ENCODE assay signal across 8 mouse cellular contexts in the genomic region with DNA sequence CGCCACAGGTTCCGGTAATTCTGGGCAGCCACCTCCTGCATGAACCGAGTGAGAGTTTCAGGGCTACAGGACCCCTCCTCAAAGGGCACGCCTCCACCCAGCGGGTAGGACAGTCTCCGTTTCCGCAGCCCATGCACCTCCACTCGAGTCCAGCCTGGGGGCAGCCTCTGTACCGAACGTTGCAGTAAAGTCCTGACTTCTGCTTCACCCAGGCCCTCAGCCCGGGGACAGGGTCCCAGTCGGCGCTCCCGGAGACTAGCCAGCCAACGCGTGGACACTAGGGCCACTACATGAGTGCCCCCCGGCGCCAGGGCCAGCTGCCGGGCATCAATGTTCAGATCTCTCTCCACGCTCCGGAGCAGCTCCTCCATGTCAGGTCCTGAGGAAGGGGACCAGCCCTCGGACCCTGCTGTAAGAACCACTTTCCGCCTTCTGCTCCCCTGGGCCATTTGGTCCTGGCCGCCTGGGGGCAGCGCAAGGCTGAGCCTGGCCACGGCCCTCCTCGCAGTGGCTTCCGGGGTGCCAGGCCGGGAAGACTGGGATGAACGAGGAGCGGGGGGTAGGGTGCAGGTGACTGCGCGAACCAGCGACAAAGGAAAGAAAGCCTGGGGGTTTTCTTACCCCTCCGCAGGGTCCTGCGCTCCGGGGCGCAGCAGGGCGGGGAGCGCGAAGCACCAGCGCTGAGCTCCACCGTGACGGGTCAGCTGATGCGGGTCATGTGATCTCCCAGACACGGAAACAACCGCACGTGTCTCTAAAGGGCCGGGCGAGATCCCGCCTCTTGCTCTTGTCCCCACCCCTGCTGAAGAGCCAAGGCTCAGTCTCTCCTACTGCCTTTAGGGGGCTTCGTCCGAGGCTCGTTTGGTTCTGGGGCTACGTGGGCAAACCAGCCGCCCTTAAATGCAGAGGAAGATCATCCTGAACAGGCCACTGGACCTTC. TPM values are rescaled to one million over a fixed set of nuclear protein-coding genes. Genes with fewer than 3 reads are reported as not detected.
DNase-seq lines count a peak whose midpoint lies in the region; ATAC-seq lines count a peak whose summit lies in the region.

Wdr81 (minus strand) TSS at position 727 of the 940 bp plus-strand sequence.

- peaks cover 15% of the 10 kb centered on the region for H3K27me3 ChIP-seq in embryonic facial prominence, embryonic 10.5 days (replicated peaks; ENCODE audit: low read depth, poor library complexity, severe bottlenecking)
- H3K27me3 ChIP-seq in intestine, embryonic 16.5 days (replicated peaks; ENCODE audit: control insufficient read depth, insufficient read depth, low read length) = no peaks in the 10 kb centered on the region
- H3K27me3 ChIP-seq in midbrain, embryonic 10.5 days (ENCODE audit: low read depth, poor library complexity, severe bottlenecking) = peaks cover 8% of the 10 kb centered on the region

- no peaks in the 10 kb centered on the region for H3K9me3 ChIP-seq in embryonic facial prominence, embryonic 10.5 days
- H3K9me3 ChIP-seq in intestine, embryonic 16.5 days (ENCODE audit: control insufficient read depth, low read length) = no peaks in the 10 kb centered on the region
- no peaks in the 10 kb centered on the region for H3K9me3 ChIP-seq in midbrain, embryonic 10.5 days (replicated peaks)

- H3K4me3 ChIP-seq in embryonic facial prominence, embryonic 10.5 days = peak within 1 kb of the TSS; percentile 85
- peak within 1 kb of the TSS; percentile 75 for H3K4me3 ChIP-seq in intestine, embryonic 16.5 days (ENCODE audit: low read length)
- peak within 1 kb of the TSS; percentile 72 for H3K4me3 ChIP-seq in midbrain, embryonic 10.5 days

- H3K27ac ChIP-seq in embryonic facial prominence, embryonic 10.5 days (replicated peaks) = peak within 1 kb of the TSS; percentile 82
- peak within 1 kb of the TSS; percentile 68; the same call in 1 of the 2 replicates for H3K27ac ChIP-seq in intestine, embryonic 16.5 days (ENCODE audit: low read length)
- peak within 1 kb of the TSS; percentile 76 for H3K27ac ChIP-seq in midbrain, embryonic 10.5 days (replicated peaks)

- H3K4me1 ChIP-seq in embryonic facial prominence, embryonic 10.5 days = peaks cover 36% of the 10 kb centered on the region
- peaks cover 16% of the 10 kb centered on the region for H3K4me1 ChIP-seq in intestine, embryonic 16.5 days (ENCODE audit: control insufficient read depth, insufficient read depth, low read length)
- H3K4me1 ChIP-seq in midbrain, embryonic 10.5 days = peaks cover 40% of the 10 kb centered on the region

- peak within 1 kb of the TSS; percentile 74 for H3K9ac ChIP-seq in intestine, embryonic 16.5 days (ENCODE audit: low read depth, low read length)

- peak; percentile 93 for ATAC-seq in intestine, embryonic 16.5 days

- intact Hi-C loops in left cerebral cortex, postnatal 36 days (cut with DNase I) = loop anchor here (5.0 kb wide), 1 partner anchor 52 kb away; no protein-coding TSS in a partner anchor

- H3K4me2 ChIP-seq in intestine, embryonic 16.5 days (ENCODE audit: low read depth, low read length) = peak within 1 kb of the TSS; percentile 90

- H3K36me3 ChIP-seq in embryonic facial prominence, embryonic 10.5 days (replicated peaks) = peaks cover 16% of the 10 kb centered on the region
- 0 out of 2 replicates have a peak, but pooled peaks cover 2% of the 10 kb centered on the region for H3K36me3 ChIP-seq in intestine, embryonic 16.5 days (ENCODE audit: control insufficient read depth, insufficient read depth, low read length)
- H3K36me3 ChIP-seq in midbrain, embryonic 10.5 days = peaks cover 12% of the 10 kb centered on the region

- 2% methylated on average over 56 of the region's 56 CpGs for WGBS in embryonic facial prominence, embryonic 10.5 days
- WGBS in intestine, embryonic 16.5 days = 2% methylated on average over 56 of the region's 56 CpGs
- 2% methylated on average over 56 of the region's 56 CpGs for WGBS in midbrain, embryonic 10.5 days

- DNase-seq in adrenal gland, postnatal 14 days = peak; percentile 92
- peak; percentile 94 for DNase-seq in embryonic facial prominence, embryonic 10.5 days (ENCODE audit: low spot score)
- no peak for DNase-seq in gonadal fat pad, adult 2 months (ENCODE audit: low read depth)
- peak; percentile 89 for DNase-seq in left cerebral cortex, postnatal 36 days (ENCODE audit: low spot score in 2 of 2)
- DNase-seq in midbrain, embryonic 10.5 days (ENCODE audit: low spot score) = peak; percentile 91
- peak; percentile 78 for DNase-seq in right cerebral cortex, postnatal 4 days
- peak; percentile 91 for DNase-seq in yolk sac, embryonic 10.5 days (ENCODE audit: low spot score)

RNA-seq across cellular contexts. Expression of gene Wdr81, which starts in this region (rescaled TPM):
- 14.2 and 16.5 TPM in 2 replicates for total RNA-seq in adrenal gland, postnatal 14 days (2021)
- polyA plus RNA-seq in embryonic facial prominence, embryonic 10.5 days (2016; fragmentation: Nextera tagmentation; extraction: Ambion mirVana) = 6.0 and 6.8 TPM in 2 replicates
- 16.2 and 20.5 TPM in 2 replicates for polyA plus RNA-seq in gonadal fat pad, adult 2 months (2012; rRNA removed)
- polyA plus RNA-seq in intestine, embryonic 16.5 days (2015; fragmentation: Nextera tagmentation; extraction: Ambion mirVana) = 6.9 and 9.8 TPM in 2 replicates
- 10 to 100 TPM; 20.1 to 20.4 TPM for total RNA-seq in left cerebral cortex, postnatal 36 days (2021)
- 5.7 and 7.5 TPM in 2 replicates for polyA plus RNA-seq in midbrain, embryonic 10.5 days (2016; fragmentation: Nextera tagmentation; extraction: Ambion mirVana)
